Mouse (Mus musculus): ENCODE measurements around the gene Trim40. TPM values are rescaled to one million over a fixed set of nuclear protein-coding genes. Genes with fewer than 3 reads are reported as not detected.

The Trim40 gene
- polyA plus RNA-seq, 1 experiment from 2014 or later, result 0.11 TPM

GRCm38 (mm10) chr17:36922715-36923114, 32.8 kb upstream of the Trim40 start:
- no peak for ATAC-seq (replicated peaks; ENCODE audit: extremely low read depth, insufficient read depth, low FRiP score)
- Histone ChIP-seq H3K27ac (ENCODE audit: low read length) (no peak overlapping the region), H3K4me2 (ENCODE audit: low read depth, low read length) (no peak overlapping the region), H3K27me3 (ENCODE audit: control insufficient read depth, insufficient read depth, low read length) (peaks cover 3% of the 10 kb centered on the region; the same call in 1 of the 2 replicates), H3K36me3 (ENCODE audit: control insufficient read depth, insufficient read depth) (no peaks in the 10 kb centered on the region), H3K4me3 (ENCODE audit: low read length) (no peak overlapping the region), H3K4me1 (ENCODE audit: control insufficient read depth, insufficient read depth, low read length) (no peaks in the 10 kb centered on the region), H3K9me3 (replicated peaks; ENCODE audit: control insufficient read depth, low read length) (no peaks in the 10 kb centered on the region), H3K9ac (ENCODE audit: low read length) (no peak overlapping the region)
- 75% methylated on average over 4 of the region's 4 CpGs for WGBS

GRCm38 (mm10) chr17:36920239-36920638, 30.3 kb upstream of the Trim40 start:
- H3K9ac ChIP-seq (ENCODE audit: low read length), result no peak overlapping the region
- H3K4me3 ChIP-seq (ENCODE audit: low read length), result no peak overlapping the region
- no peaks in the 10 kb centered on the region for H3K36me3 ChIP-seq (ENCODE audit: control insufficient read depth, insufficient read depth)
- no peaks in the 10 kb centered on the region for H3K4me1 ChIP-seq (ENCODE audit: control insufficient read depth, insufficient read depth, low read length)
- no peak overlapping the region for H3K4me2 ChIP-seq (ENCODE audit: low read depth, low read length)
- peaks cover 6% of the 10 kb centered on the region; the same call in 1 of the 2 replicates for H3K27me3 ChIP-seq (ENCODE audit: control insufficient read depth, insufficient read depth, low read length)
- WGBS, result 36% methylated on average over 15 of the region's 15 CpGs
- no peaks in the 10 kb centered on the region for H3K9me3 ChIP-seq (replicated peaks; ENCODE audit: control insufficient read depth, low read length)
- ATAC-seq (replicated peaks; ENCODE audit: extremely low read depth, insufficient read depth, low FRiP score), result no peak
- H3K27ac ChIP-seq (ENCODE audit: low read length), result no peak overlapping the region

- no peak overlapping the region for H3K4me3 ChIP-seq (ENCODE audit: low read length)
- no peak overlapping the region for H3K27ac ChIP-seq (ENCODE audit: low read length)
- no peaks in the 10 kb centered on the region for H3K36me3 ChIP-seq (ENCODE audit: control insufficient read depth, insufficient read depth)
- H3K9me3 ChIP-seq (replicated peaks; ENCODE audit: control insufficient read depth, low read length), result no peaks in the 10 kb centered on the region
- H3K4me2 ChIP-seq (ENCODE audit: low read depth, low read length), result no peak overlapping the region
- no peak for ATAC-seq (replicated peaks; ENCODE audit: extremely low read depth, insufficient read depth, low FRiP score)
- H3K4me1 ChIP-seq (ENCODE audit: control insufficient read depth, insufficient read depth, low read length), result no peaks in the 10 kb centered on the region
- no peak overlapping the region for H3K9ac ChIP-seq (ENCODE audit: low read length)
- WGBS, result 13% methylated on average over 9 of the region's 9 CpGs
- 0 out of 2 replicates have a peak, but pooled peaks cover 5% of the 10 kb centered on the region for H3K27me3 ChIP-seq (ENCODE audit: control insufficient read depth, insufficient read depth, low read length)
Measured at GRCm38 (mm10) chr17:36915076-36915475, 25.2 kb upstream of the Trim40 start.

- H3K4me1 ChIP-seq (ENCODE audit: control insufficient read depth, insufficient read depth, low read length), result no peaks in the 10 kb centered on the region
- no peak overlapping the region for H3K4me3 ChIP-seq (ENCODE audit: low read length)
- H3K9ac ChIP-seq (ENCODE audit: low read length), result no peak overlapping the region
- H3K27me3 ChIP-seq (ENCODE audit: control insufficient read depth, insufficient read depth, low read length), result peaks cover 9% of the 10 kb centered on the region
- ATAC-seq (replicated peaks; ENCODE audit: extremely low read depth, insufficient read depth, low FRiP score), result no peak
- WGBS, result 13% methylated on average over 2 of the region's 2 CpGs
- H3K4me2 ChIP-seq (ENCODE audit: low read depth, low read length), result no peak overlapping the region
- H3K9me3 ChIP-seq (replicated peaks; ENCODE audit: control insufficient read depth, low read length), result no peaks in the 10 kb centered on the region
- no peaks in the 10 kb centered on the region for H3K36me3 ChIP-seq (ENCODE audit: control insufficient read depth, insufficient read depth)
- H3K27ac ChIP-seq (ENCODE audit: low read length), result no peak overlapping the region
Measured at GRCm38 (mm10) chr17:36914108-36914507, 24.2 kb upstream of the Trim40 start.

GRCm38 (mm10) chr17:36912031-36912430, 22.1 kb upstream of the Trim40 start:
- ATAC-seq (replicated peaks; ENCODE audit: extremely low read depth, insufficient read depth, low FRiP score), result no peak
- 57% methylated on average over 2 of the region's 2 CpGs for WGBS

GRCm38 (mm10) chr17:36909802-36910201, 19.9 kb upstream of the Trim40 start:
- H3K36me3 ChIP-seq (ENCODE audit: control insufficient read depth, insufficient read depth), result no peaks in the 10 kb centered on the region
- no peak for ATAC-seq (replicated peaks; ENCODE audit: extremely low read depth, insufficient read depth, low FRiP score)
- no peaks in the 10 kb centered on the region for H3K4me1 ChIP-seq (ENCODE audit: control insufficient read depth, insufficient read depth, low read length)
- peaks cover 9% of the 10 kb centered on the region for H3K27me3 ChIP-seq (ENCODE audit: control insufficient read depth, insufficient read depth, low read length)
- WGBS, result 43% methylated on average over 4 of the region's 4 CpGs
- H3K9ac ChIP-seq (ENCODE audit: low read length), result no peak overlapping the region
- H3K9me3 ChIP-seq (replicated peaks; ENCODE audit: control insufficient read depth, low read length), result no peaks in the 10 kb centered on the region
- H3K4me3 ChIP-seq (ENCODE audit: low read length), result no peak overlapping the region
- H3K27ac ChIP-seq (ENCODE audit: low read length), result no peak overlapping the region
- H3K4me2 ChIP-seq (ENCODE audit: low read depth, low read length), result no peak overlapping the region

More at GRCm38 (mm10) chr17:36912031-36912430, 22.1 kb upstream of the Trim40 start:
- H3K4me1 ChIP-seq (ENCODE audit: control insufficient read depth, insufficient read depth, low read length), result no peaks in the 10 kb centered on the region
- no peak overlapping the region for H3K27ac ChIP-seq (ENCODE audit: low read length)
- H3K9ac ChIP-seq (ENCODE audit: low read length), result no peak overlapping the region
- H3K4me2 ChIP-seq (ENCODE audit: low read depth, low read length), result no peak overlapping the region
- peaks cover 12% of the 10 kb centered on the region for H3K27me3 ChIP-seq (ENCODE audit: control insufficient read depth, insufficient read depth, low read length)
- H3K36me3 ChIP-seq (ENCODE audit: control insufficient read depth, insufficient read depth), result no peaks in the 10 kb centered on the region
- no peak overlapping the region for H3K4me3 ChIP-seq (ENCODE audit: low read length)
- no peaks in the 10 kb centered on the region for H3K9me3 ChIP-seq (replicated peaks; ENCODE audit: control insufficient read depth, low read length)

GRCm38 (mm10) chr17:36908235-36908634, 18.3 kb upstream of the Trim40 start:
- no peak for ATAC-seq (replicated peaks; ENCODE audit: extremely low read depth, insufficient read depth, low FRiP score)
- WGBS, result 42% methylated on average over 1 of the region's 1 CpGs

GRCm38 (mm10) chr17:36903651-36904050, 13.7 kb upstream of the Trim40 start:
- 59% methylated on average over 3 of the region's 3 CpGs for WGBS
- Histone ChIP-seq H3K4me3 (ENCODE audit: low read length) (no peak overlapping the region), H3K4me1 (ENCODE audit: control insufficient read depth, insufficient read depth, low read length) (no peaks in the 10 kb centered on the region), H3K36me3 (ENCODE audit: control insufficient read depth, insufficient read depth) (no peaks in the 10 kb centered on the region), H3K27ac (ENCODE audit: low read length) (no peak overlapping the region), H3K27me3 (ENCODE audit: control insufficient read depth, insufficient read depth, low read length) (no peaks in the 10 kb centered on the region; the same call in 1 of the 2 replicates), H3K9me3 (replicated peaks; ENCODE audit: control insufficient read depth, low read length) (no peaks in the 10 kb centered on the region), H3K9ac (ENCODE audit: low read length) (no peak overlapping the region), H3K4me2 (ENCODE audit: low read depth, low read length) (no peak overlapping the region)
- no peak for ATAC-seq (replicated peaks; ENCODE audit: extremely low read depth, insufficient read depth, low FRiP score)

More at GRCm38 (mm10) chr17:36908235-36908634, 18.3 kb upstream of the Trim40 start:
- no peaks in the 10 kb centered on the region for H3K9me3 ChIP-seq (replicated peaks; ENCODE audit: control insufficient read depth, low read length)
- no peak overlapping the region for H3K27ac ChIP-seq (ENCODE audit: low read length)
- H3K4me1 ChIP-seq (ENCODE audit: control insufficient read depth, insufficient read depth, low read length), result no peaks in the 10 kb centered on the region
- H3K4me3 ChIP-seq (ENCODE audit: low read length), result no peak overlapping the region
- H3K36me3 ChIP-seq (ENCODE audit: control insufficient read depth, insufficient read depth), result no peaks in the 10 kb centered on the region
- H3K4me2 ChIP-seq (ENCODE audit: low read depth, low read length), result no peak overlapping the region
- no peak overlapping the region for H3K9ac ChIP-seq (ENCODE audit: low read length)
- peaks cover 9% of the 10 kb centered on the region for H3K27me3 ChIP-seq (ENCODE audit: control insufficient read depth, insufficient read depth, low read length)

GRCm38 (mm10) chr17:36900691-36901090, 10.8 kb upstream of the Trim40 start:
- H3K27me3 ChIP-seq (ENCODE audit: control insufficient read depth, insufficient read depth, low read length), result no peaks in the 10 kb centered on the region
- H3K36me3 ChIP-seq (ENCODE audit: control insufficient read depth, insufficient read depth), result no peaks in the 10 kb centered on the region
- H3K9me3 ChIP-seq (replicated peaks; ENCODE audit: control insufficient read depth, low read length), result no peaks in the 10 kb centered on the region
- no peaks in the 10 kb centered on the region for H3K4me1 ChIP-seq (ENCODE audit: control insufficient read depth, insufficient read depth, low read length)
- no peak for ATAC-seq (replicated peaks; ENCODE audit: extremely low read depth, insufficient read depth, low FRiP score)
- no peak overlapping the region for H3K27ac ChIP-seq (ENCODE audit: low read length)
- H3K4me2 ChIP-seq (ENCODE audit: low read depth, low read length), result no peak overlapping the region
- 31% methylated on average over 1 of the region's 1 CpGs for WGBS
- no peak overlapping the region for H3K4me3 ChIP-seq (ENCODE audit: low read length)
- no peak overlapping the region for H3K9ac ChIP-seq (ENCODE audit: low read length)

Data from heart, embryonic 16.5 days (tissue).